Mouse (Mus musculus): ENCODE measurements around the gene Cacna1e.

GRCm38 (mm10) chr1:154796685-154797084, 87.6 kb downstream of the Cacna1e start:
- TF ChIP-seq EP300 (IDR thresholded peaks at IDR 0.05) (no peak), CTCF (IDR thresholded peaks at IDR 0.05) (peak; percentile 54)

Data from lung, postnatal 0 days (tissue).